8 mouse cellular contexts compared by ENCODE assay signal in the genomic region with DNA sequence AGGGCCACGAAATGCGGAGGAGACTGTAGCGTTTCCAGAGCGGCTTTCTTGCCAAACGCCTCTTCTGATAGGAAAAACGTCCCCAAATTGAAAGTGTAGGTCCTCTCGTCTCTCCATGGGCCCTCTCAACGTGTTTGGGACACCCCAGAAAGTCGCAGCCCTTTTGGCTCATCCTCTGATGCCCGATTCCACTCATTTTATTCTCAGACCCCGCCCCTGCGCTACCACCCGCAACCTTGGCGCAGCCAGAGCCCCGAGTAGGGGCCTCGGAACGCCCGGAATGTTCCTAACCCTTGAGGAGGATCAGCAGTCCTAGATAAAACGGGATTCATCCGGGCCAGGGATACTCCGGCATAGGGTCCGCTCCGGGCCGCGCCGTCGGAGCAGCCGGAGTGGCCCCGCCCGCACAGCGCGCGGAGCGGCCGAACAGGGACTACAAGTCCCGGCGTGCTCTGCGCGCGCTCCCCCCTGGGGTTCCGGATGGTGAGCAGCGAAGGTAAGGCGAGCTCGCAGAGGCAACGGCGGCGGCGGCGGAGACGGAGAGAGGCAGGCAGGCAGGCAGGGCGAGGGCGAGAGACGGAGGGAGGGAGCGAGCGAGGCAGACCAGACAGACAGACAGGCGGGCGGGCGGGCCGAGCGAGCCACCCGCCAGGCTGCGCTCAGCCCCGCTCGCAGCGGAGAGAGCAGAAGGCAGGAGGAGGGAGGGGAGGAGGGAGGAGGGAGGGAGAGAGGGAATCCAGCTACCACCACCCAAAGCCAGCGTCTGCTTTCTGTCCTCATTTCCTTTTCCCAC. TPM values are rescaled to one million over a fixed set of nuclear protein-coding genes. Genes with fewer than 3 reads are reported as not detected.
A peak's percentile ranks its signal among the peaks of the same experiment; 100 is the strongest.
DNase-seq lines count a peak whose midpoint lies in the region; ATAC-seq and TF ChIP-seq lines count a peak whose summit lies in the region.

A gene (plus strand): TSS at position 233 of the 793 bp plus-strand sequence.

- DNase-seq in B cell, adult 2 months: peak; percentile 94 to 95
- peak; percentile 89 to 90 for DNase-seq in heart, adult 9 months (ENCODE audit: low spot score in 2 of 2)
- DNase-seq in limb, embryonic 14.5 days (ENCODE audit: low spot score): peak; percentile 93
- DNase-seq in spleen, adult 2 months (ENCODE audit: low read depth in 1 of 2, low spot score in 2 of 2): peak; percentile 74 to 92

- ATAC-seq in embryonic facial prominence, embryonic 15.5 days (ENCODE audit: insufficient number of reproducible peaks, low FRiP score, low TSS enrichment, low read depth): peak; percentile 86
- peak; percentile 79 for ATAC-seq in kidney, embryonic 14.5 days (ENCODE audit: low FRiP score, low TSS enrichment)
- peak; percentile 86 for ATAC-seq in limb, embryonic 14.5 days (ENCODE audit: low FRiP score, low read depth)
- peak; percentile 84 for ATAC-seq in midbrain, embryonic 16.5 days

- H3K9me3 ChIP-seq in embryonic facial prominence, embryonic 15.5 days (replicated peaks): no peaks in the 10 kb centered on the region
- H3K9me3 ChIP-seq in kidney, embryonic 14.5 days (ENCODE audit: control insufficient read depth, low read length): no peaks in the 10 kb centered on the region
- no peaks in the 10 kb centered on the region for H3K9me3 ChIP-seq in limb, embryonic 14.5 days (ENCODE audit: control insufficient read depth, low read length)
- no peaks in the 10 kb centered on the region for H3K9me3 ChIP-seq in midbrain, embryonic 16.5 days (replicated peaks; ENCODE audit: control insufficient read depth, low read length, poor library complexity, severe bottlenecking)

- no peak within 1 kb of the TSS for H3K27ac ChIP-seq in bone marrow macrophage, adult 2 months (ENCODE audit: insufficient read depth, low read depth, low read length)
- peak within 1 kb of the TSS; percentile 99 for H3K27ac ChIP-seq in embryonic facial prominence, embryonic 15.5 days (replicated peaks)
- peak within 1 kb of the TSS; percentile 98 for H3K27ac ChIP-seq in kidney, embryonic 14.5 days (ENCODE audit: low read depth, low read length)
- H3K27ac ChIP-seq in limb, embryonic 14.5 days (replicated peaks; ENCODE audit: low read depth, low read length): peak within 1 kb of the TSS; percentile 95
- H3K27ac ChIP-seq in midbrain, embryonic 16.5 days (ENCODE audit: low read length): peak within 1 kb of the TSS; percentile 97
- peak within 1 kb of the TSS; percentile 91 for H3K27ac ChIP-seq in spleen, adult 2 months (ENCODE audit: insufficient read depth, low read length)

- H3K9ac ChIP-seq in embryonic facial prominence, embryonic 15.5 days: peak within 1 kb of the TSS; percentile 99
- peak within 1 kb of the TSS; percentile 99 for H3K9ac ChIP-seq in kidney, embryonic 14.5 days (ENCODE audit: low read depth, low read length)
- peak within 1 kb of the TSS; percentile 98 for H3K9ac ChIP-seq in limb, embryonic 14.5 days (ENCODE audit: low read depth, low read length, severe bottlenecking)
- peak within 1 kb of the TSS; percentile 100 for H3K9ac ChIP-seq in midbrain, embryonic 16.5 days (ENCODE audit: low read depth, low read length)

- peak within 1 kb of the TSS; percentile 72 for H3K4me3 ChIP-seq in bone marrow macrophage, adult 2 months (ENCODE audit: insufficient read depth, low read length)
- peak within 1 kb of the TSS; percentile 92 for H3K4me3 ChIP-seq in embryonic facial prominence, embryonic 15.5 days (replicated peaks)
- peak within 1 kb of the TSS; percentile 98 for H3K4me3 ChIP-seq in kidney, embryonic 14.5 days (ENCODE audit: low read length)
- H3K4me3 ChIP-seq in limb, embryonic 14.5 days (replicated peaks; ENCODE audit: low read length): peak within 1 kb of the TSS; percentile 100
- peak within 1 kb of the TSS; percentile 98 for H3K4me3 ChIP-seq in midbrain, embryonic 16.5 days (ENCODE audit: low read depth, low read length)
- H3K4me3 ChIP-seq in spleen, adult 2 months (ENCODE audit: extremely low read depth, insufficient read depth, insufficient read length): peak within 1 kb of the TSS; percentile 81

- H3K27me3 ChIP-seq in embryonic facial prominence, embryonic 15.5 days: peaks cover 13% of the 10 kb centered on the region
- no peaks in the 10 kb centered on the region for H3K27me3 ChIP-seq in kidney, embryonic 14.5 days (ENCODE audit: control insufficient read depth, insufficient read depth, low read length)
- no peaks in the 10 kb centered on the region; the same call in 1 of the 2 replicates for H3K27me3 ChIP-seq in limb, embryonic 14.5 days (ENCODE audit: control insufficient read depth, insufficient read depth, low read length)
- H3K27me3 ChIP-seq in midbrain, embryonic 16.5 days (ENCODE audit: control insufficient read depth, insufficient read depth, low read depth, low read length): peaks cover 4% of the 10 kb centered on the region
- H3K27me3 ChIP-seq in spleen, adult 2 months (ENCODE audit: control insufficient read depth, insufficient read depth, low read length): no peaks in the 10 kb centered on the region

- under 1% methylated on average over 66 of the region's 66 CpGs for WGBS in embryonic facial prominence, embryonic 15.5 days
- under 1% methylated on average over 58 of the region's 66 CpGs for WGBS in kidney, embryonic 14.5 days
- WGBS in limb, embryonic 14.5 days: under 1% methylated on average over 61 of the region's 66 CpGs
- WGBS in midbrain, embryonic 16.5 days: under 1% methylated on average over 55 of the region's 66 CpGs
- WGBS in spleen, adult 2 months: under 1% methylated on average over 61 of the region's 66 CpGs

- 0 out of 2 replicates have a peak, but pooled peaks cover 3% of the 10 kb centered on the region for H3K4me1 ChIP-seq in bone marrow macrophage, adult 2 months (ENCODE audit: control insufficient read depth, insufficient read depth, low read length)
- peaks cover 50% of the 10 kb centered on the region for H3K4me1 ChIP-seq in embryonic facial prominence, embryonic 15.5 days
- peaks cover 47% of the 10 kb centered on the region for H3K4me1 ChIP-seq in kidney, embryonic 14.5 days (ENCODE audit: control insufficient read depth, insufficient read depth, low read length)
- H3K4me1 ChIP-seq in limb, embryonic 14.5 days (ENCODE audit: control insufficient read depth, insufficient read depth, low read length): peaks cover 33% of the 10 kb centered on the region
- H3K4me1 ChIP-seq in midbrain, embryonic 16.5 days (ENCODE audit: control insufficient read depth, insufficient read depth, low read length): peaks cover 38% of the 10 kb centered on the region
- H3K4me1 ChIP-seq in spleen, adult 2 months (ENCODE audit: control insufficient read depth, insufficient read depth, insufficient read length): peaks cover 15% of the 10 kb centered on the region

- peak within 1 kb of the TSS; percentile 79 for H3K4me2 ChIP-seq in embryonic facial prominence, embryonic 15.5 days (replicated peaks)
- peak within 1 kb of the TSS; percentile 88 for H3K4me2 ChIP-seq in kidney, embryonic 14.5 days (replicated peaks; ENCODE audit: low read depth, low read length)
- peak within 1 kb of the TSS; percentile 85 for H3K4me2 ChIP-seq in limb, embryonic 14.5 days (replicated peaks; ENCODE audit: low read depth, low read length, severe bottlenecking)
- peak within 1 kb of the TSS; percentile 98 for H3K4me2 ChIP-seq in midbrain, embryonic 16.5 days (ENCODE audit: low read length)

- TF ChIP-seq CTCF in bone marrow macrophage, adult 2 months (IDR thresholded peaks at IDR 0.05; ENCODE audit: low read depth, low read length): no peak
- no peak for TF ChIP-seq CTCF in spleen, adult 2 months (IDR thresholded peaks at IDR 0.05; ENCODE audit: extremely low read depth, insufficient read depth, insufficient read length, insufficient replicate concordance)

- no peaks in the 10 kb centered on the region for H3K36me3 ChIP-seq in embryonic facial prominence, embryonic 15.5 days
- no peaks in the 10 kb centered on the region for H3K36me3 ChIP-seq in kidney, embryonic 14.5 days (ENCODE audit: control insufficient read depth, insufficient read depth, low read length)
- H3K36me3 ChIP-seq in limb, embryonic 14.5 days (ENCODE audit: control insufficient read depth, insufficient read depth, low read length): no peaks in the 10 kb centered on the region
- H3K36me3 ChIP-seq in midbrain, embryonic 16.5 days (ENCODE audit: control insufficient read depth, insufficient read depth, low read length): no peaks in the 10 kb centered on the region
- no peaks in the 10 kb centered on the region for H3K36me3 ChIP-seq in spleen, adult 2 months (ENCODE audit: control insufficient read depth, insufficient read depth, low read length)

- TF ChIP-seq POLR2A in bone marrow macrophage, adult 2 months (IDR thresholded peaks at IDR 0.05; ENCODE audit: borderline replicate concordance, low read depth, low read length): no peak
- peak; percentile 63 for TF ChIP-seq POLR2A in limb, embryonic 14.5 days (IDR thresholded peaks at IDR 0.05; ENCODE audit: borderline replicate concordance, extremely low read depth, insufficient read depth, insufficient read length)
- TF ChIP-seq POLR2A in spleen, adult 2 months (IDR thresholded peaks at IDR 0.05; ENCODE audit: low read depth, low read length): peak; percentile 61

RNA-seq across cellular contexts. Expression of the gene that starts here (rescaled TPM):
- 5.5 and 8.7 TPM in 2 replicates for polyA plus RNA-seq in bone marrow macrophage, adult 2 months (2012; ENCODE audit: insufficient read depth, insufficient read length, missing spikeins)
- polyA plus RNA-seq in embryonic facial prominence, embryonic 15.5 days (2015; fragmentation: Nextera tagmentation; extraction: Ambion mirVana): 13.2 and 13.9 TPM in 2 replicates
- 11.3 and 12.1 TPM in 2 replicates for polyA plus RNA-seq in kidney, embryonic 14.5 days (2014; fragmentation: Nextera tagmentation; extraction: Ambion mirVana)
- polyA plus RNA-seq in limb, embryonic 14.5 days (2012; rRNA removed): 29.6 and 41.0 TPM in 2 replicates
- 12.9 and 15.6 TPM in 2 replicates for polyA plus RNA-seq in limb, embryonic 14.5 days (2014; fragmentation: Nextera tagmentation; extraction: Ambion mirVana)
- polyA plus RNA-seq in midbrain, embryonic 16.5 days (2015; fragmentation: Nextera tagmentation; extraction: Ambion mirVana): 11.2 and 12.5 TPM in 2 replicates
- 24.3 and 25.1 TPM in 2 replicates for polyA plus RNA-seq in spleen, adult 2 months (2012; rRNA removed)
